Mouse (Mus musculus) bone marrow macrophage, adult 2 months (primary cell): ENCODE data around the gene Saxo2.

Experiments used
- CTCF ChIP-seq: IDR thresholded peaks from 2 replicates; pipeline ENCODE4 v1.5.1; 2012; ENCODE audit warnings: low read depth, mild to moderate bottlenecking, low read length, moderate library complexity
- POLR2A ChIP-seq: IDR thresholded peaks from 2 replicates; pipeline ENCODE4 v1.6.1; 2012; ENCODE audit warnings: mild to moderate bottlenecking, low read depth, low read length, borderline replicate concordance

DNA sequence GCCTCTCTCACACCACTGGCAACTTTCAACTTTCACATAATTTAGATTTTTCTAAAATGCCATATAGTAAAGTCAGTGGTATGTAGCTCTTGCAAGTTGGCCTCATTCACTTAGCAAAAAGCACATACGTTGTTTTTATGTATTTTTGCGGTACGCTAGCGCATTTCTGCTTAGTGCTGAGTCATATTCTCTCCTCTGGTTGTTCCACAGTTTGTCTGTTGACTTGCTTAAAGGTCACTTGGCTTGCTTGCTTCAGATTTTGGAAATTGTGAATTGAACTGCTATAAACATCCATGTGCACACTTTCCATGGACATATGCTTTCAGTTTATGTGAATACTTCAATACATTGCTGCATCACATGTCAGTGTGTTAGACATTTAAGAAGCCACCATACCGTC lies 31.6 kb upstream of the Saxo2 start:
- no peak for TF ChIP-seq CTCF
- TF ChIP-seq POLR2A: no peak
